Comparison of ENCODE assay signal across 12 mouse cellular contexts in the genomic region with DNA sequence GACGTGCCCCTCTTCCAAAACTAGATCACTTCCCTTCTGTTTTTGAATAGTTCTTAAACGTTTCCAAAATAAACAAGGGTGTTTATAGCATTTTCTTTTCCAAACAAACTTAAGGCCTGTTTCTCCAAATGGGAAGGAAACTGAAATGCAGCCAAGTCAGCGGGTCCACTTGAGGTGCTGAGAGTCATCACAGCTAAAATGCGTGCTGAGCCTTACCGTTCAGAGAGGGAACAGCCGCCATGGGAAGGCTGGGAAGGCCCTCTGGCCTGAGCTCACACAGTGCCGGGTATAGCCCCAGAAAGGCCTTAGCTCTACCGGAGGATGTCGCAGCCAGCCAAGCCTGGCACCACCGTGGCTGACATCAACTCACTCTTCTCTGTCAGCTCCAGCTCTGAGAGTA. TPM values are rescaled to one million over a fixed set of nuclear protein-coding genes. Genes with fewer than 3 reads are reported as not detected.
DNase-seq lines count a peak whose midpoint lies in the region; ATAC-seq and TF ChIP-seq lines count a peak whose summit lies in the region.
"Had no signal": no experiment of that assay in that cellular context is flagged by ENCODE, and none has a peak within 500 bp of the region (broad histone marks: within the 10 kb centered on the region; RNA-seq: fewer than 3 reads in every experiment).

No protein-coding gene starts in this region.

- 47% methylated on average over 10 of the region's 10 CpGs for WGBS in lung, embryonic 14.5 days
- 83% methylated on average over 10 of the region's 10 CpGs for WGBS in limb, embryonic 10.5 days
- 59% methylated on average over 10 of the region's 10 CpGs for WGBS in intestine, embryonic 15.5 days

- TF ChIP-seq CTCF in brain, embryonic 14.5 days (IDR thresholded peaks at IDR 0.05; ENCODE audit: borderline replicate concordance, extremely low read depth, insufficient read depth, insufficient read length) = no peak
- no peak for TF ChIP-seq CTCF in lung, embryonic 14.5 days (IDR thresholded peaks at IDR 0.05; ENCODE audit: low read depth)

- H3K9ac ChIP-seq in lung, embryonic 14.5 days = no peak overlapping the region
- no peak overlapping the region for H3K9ac ChIP-seq in intestine, embryonic 15.5 days
- H3K9ac ChIP-seq: forebrain, embryonic 13.5 days; neural tube, embryonic 13.5 days had no signal

- no peak overlapping the region for H3K27ac ChIP-seq in lung, embryonic 14.5 days (ENCODE audit: low read depth)
- H3K27ac ChIP-seq in limb, embryonic 10.5 days = no peak overlapping the region
- no peak overlapping the region for H3K27ac ChIP-seq in intestine, embryonic 15.5 days
- H3K27ac ChIP-seq: forebrain, embryonic 13.5 days; neural tube, embryonic 13.5 days had no signal

- H3K36me3 ChIP-seq in lung, embryonic 14.5 days (ENCODE audit: insufficient read depth) = no peaks in the 10 kb centered on the region
- H3K36me3 ChIP-seq in limb, embryonic 10.5 days = no peaks in the 10 kb centered on the region
- no peaks in the 10 kb centered on the region for H3K36me3 ChIP-seq in intestine, embryonic 15.5 days
- H3K36me3 ChIP-seq: neural tube, embryonic 13.5 days had no signal

- H3K27me3 ChIP-seq in lung, embryonic 14.5 days (ENCODE audit: insufficient read depth, low read length) = no peaks in the 10 kb centered on the region
- no peaks in the 10 kb centered on the region for H3K27me3 ChIP-seq in limb, embryonic 10.5 days (ENCODE audit: low read depth, poor library complexity, severe bottlenecking)
- no peaks in the 10 kb centered on the region for H3K27me3 ChIP-seq in intestine, embryonic 15.5 days (replicated peaks)
- H3K27me3 ChIP-seq: forebrain, embryonic 13.5 days; neural tube, embryonic 13.5 days had no signal

- no peak for TF ChIP-seq POLR2A in brain, embryonic 14.5 days (IDR thresholded peaks at IDR 0.05; ENCODE audit: borderline replicate concordance, extremely low read depth, insufficient read depth, insufficient read length, poor library complexity, severe bottlenecking)

- H3K4me2 ChIP-seq in lung, embryonic 14.5 days = no peak overlapping the region
- H3K4me2 ChIP-seq in intestine, embryonic 15.5 days (replicated peaks) = no peak overlapping the region
- H3K4me2 ChIP-seq: forebrain, embryonic 13.5 days; neural tube, embryonic 13.5 days had no signal

- no peaks in the 10 kb centered on the region for H3K9me3 ChIP-seq in lung, embryonic 14.5 days (ENCODE audit: low read depth, low read length)
- H3K9me3 ChIP-seq in limb, embryonic 10.5 days (replicated peaks) = no peaks in the 10 kb centered on the region
- no peaks in the 10 kb centered on the region for H3K9me3 ChIP-seq in intestine, embryonic 15.5 days
- H3K9me3 ChIP-seq: forebrain, embryonic 13.5 days; neural tube, embryonic 13.5 days had no signal

- H3K4me1 ChIP-seq in lung, embryonic 14.5 days (ENCODE audit: insufficient read depth) = peaks cover 9% of the 10 kb centered on the region
- H3K4me1 ChIP-seq in limb, embryonic 10.5 days = no peaks in the 10 kb centered on the region
- no peaks in the 10 kb centered on the region for H3K4me1 ChIP-seq in intestine, embryonic 15.5 days (replicated peaks)
- H3K4me1 ChIP-seq: forebrain, embryonic 13.5 days; neural tube, embryonic 13.5 days had no signal

- no peak for ATAC-seq in lung, embryonic 14.5 days (ENCODE audit: insufficient read depth)
- ATAC-seq in megakaryocyte, adult 5-6 weeks (ENCODE audit: poor library complexity, severe bottlenecking) = no peak
- no peak for ATAC-seq in intestine, embryonic 15.5 days
- no peak for ATAC-seq in granulocyte monocyte progenitor cell, adult 5-6 weeks (replicated peaks; ENCODE audit: poor library complexity, severe bottlenecking)
- ATAC-seq: forebrain, embryonic 13.5 days; inflammation-experienced regulatory T-cells, adult 6 months had no signal

- no peak overlapping the region for H3K4me3 ChIP-seq in lung, embryonic 14.5 days (ENCODE audit: low read depth, low read length)
- no peak overlapping the region for H3K4me3 ChIP-seq in limb, embryonic 10.5 days
- no peak overlapping the region for H3K4me3 ChIP-seq in intestine, embryonic 15.5 days (replicated peaks)
- H3K4me3 ChIP-seq: forebrain, embryonic 13.5 days; neural tube, embryonic 13.5 days had no signal

- peak; percentile 19 for DNase-seq in 3T3-L1 (ENCODE audit: low read depth, low spot score)
- DNase-seq in brain, embryonic 14.5 days (ENCODE audit: low read depth) = peak; percentile 46
- DNase-seq in kidney, adult 11 months = peak; percentile 24
- peak; percentile 70 for DNase-seq in lung, embryonic 14.5 days
- DNase-seq in limb, embryonic 10.5 days (ENCODE audit: low spot score) = no peak
- DNase-seq: adrenal gland, postnatal 10 days had no signal

RNA-seq across cellular contexts. Expression of gene Samd4, which starts 41.3 kb away (rescaled TPM):
- polyA plus RNA-seq in brain, embryonic 14.5 days (2012; rRNA removed) = 5.8 and 7.8 TPM in 2 replicates
- 3.8 and 4.6 TPM in 2 replicates for polyA plus RNA-seq in lung, embryonic 14.5 days (2014; fragmentation: Nextera tagmentation; extraction: Ambion mirVana)
- polyA plus RNA-seq in limb, embryonic 10.5 days (2016; fragmentation: Nextera tagmentation; extraction: Ambion mirVana) = 2.5 and 3.6 TPM in 2 replicates
- total RNA-seq in megakaryocyte, adult 5-6 weeks (2015) = 0.23 TPM in 1 of 2 replicates, not detected in the other
- 0.08 TPM in 1 of 2 replicates, not detected in the other for total RNA-seq in megakaryocyte, adult 5-6 weeks (2017)
- polyA plus RNA-seq in intestine, embryonic 15.5 days (2015; fragmentation: Nextera tagmentation; extraction: Ambion mirVana) = 5.2 and 5.4 TPM in 2 replicates
- total RNA-seq in granulocyte monocyte progenitor cell, adult 5-6 weeks (2014; fragmentation: Nextera tagmentation) = not detected in 2 replicates
- not detected in 2 replicates for total RNA-seq in granulocyte monocyte progenitor cell, adult 5-6 weeks (2017)
- polyA plus RNA-seq: inflammation-experienced regulatory T-cells, adult 6 months had no signal
